Mouse (Mus musculus): ENCODE measurements at regions not wholly inside any gene's neighbourhood (a gene's known extent, or its start where the extent isn't known, plus 50 kb on each side); places are given as distances from the start of the nearest gene placed in this dataset.

GRCm38 (mm10) chr13:117082758-117083157, 57.4 kb upstream of the Parp8 start:
- no peaks in the 10 kb centered on the region for H3K9me3 ChIP-seq

GRCm38 (mm10) chr13:117079316-117079715, 54.0 kb upstream of the Parp8 start:
- WGBS: 76% methylated on average over 1 of the region's 1 CpGs
- H3K36me3 ChIP-seq: no peaks in the 10 kb centered on the region
- H3K4me3 ChIP-seq: no peak overlapping the region
- H3K27me3 ChIP-seq: no peaks in the 10 kb centered on the region
- no peak overlapping the region for H3K9ac ChIP-seq (replicated peaks)
- H3K9me3 ChIP-seq: no peaks in the 10 kb centered on the region
- no peak for ATAC-seq (replicated peaks)
- no peak overlapping the region for H3K4me2 ChIP-seq (replicated peaks)
- no peaks in the 10 kb centered on the region for H3K4me1 ChIP-seq
- H3K27ac ChIP-seq (replicated peaks): no peak overlapping the region

More at GRCm38 (mm10) chr13:117082758-117083157, 57.4 kb upstream of the Parp8 start:
- Histone ChIP-seq H3K9ac (replicated peaks) (no peak overlapping the region), H3K27ac (replicated peaks) (no peak overlapping the region), H3K4me3 (no peak overlapping the region), H3K27me3 (no peaks in the 10 kb centered on the region), H3K4me2 (replicated peaks) (no peak overlapping the region), H3K4me1 (no peaks in the 10 kb centered on the region), H3K36me3 (no peaks in the 10 kb centered on the region)
- 87% methylated on average over 4 of the region's 4 CpGs for WGBS
- no peak for ATAC-seq (replicated peaks)

Measured in forebrain, embryonic 15.5 days (tissue).